Mouse (Mus musculus) MN1 (cell line): ENCODE results near the gene Gtf3c5.

Experiments used
- DNase-seq: peaks from one replicate; pipeline ENCODE4 v3.0.0-alpha.2; 2016; ENCODE audit warnings: low spot score

The Gtf3c5 gene

GRCm38 (mm10) chr2:28607341-28608165, 24.0 kb upstream of the Gtf3c5 start:
- DNase-seq, result no peak

GRCm38 (mm10) chr2:28606601-28607340, 23.2 kb upstream of the Gtf3c5 start:
- no peak for DNase-seq

GRCm38 (mm10) chr2:28605789-28606541, 22.4 kb upstream of the Gtf3c5 start:
- no peak for DNase-seq

- DNase-seq, result no peak
Observed at GRCm38 (mm10) chr2:28603542-28603941, 20.0 kb upstream of the Gtf3c5 start.

- DNase-seq, result no peak
Observed at GRCm38 (mm10) chr2:28601720-28602590, 18.4 kb upstream of the Gtf3c5 start.

GRCm38 (mm10) chr2:28599569-28599900, 16.0 kb upstream of the Gtf3c5 start:
- no peak for DNase-seq

- no peak for DNase-seq
Observed at GRCm38 (mm10) chr2:28598692-28599568, 15.4 kb upstream of the Gtf3c5 start.

GRCm38 (mm10) chr2:28597733-28598547, 14.4 kb upstream of the Gtf3c5 start:
- no peak for DNase-seq

- no peak for DNase-seq
Observed at GRCm38 (mm10) chr2:28596998-28597397, 13.4 kb upstream of the Gtf3c5 start.

- no peak for DNase-seq
Observed at GRCm38 (mm10) chr2:28596021-28596420, 12.5 kb upstream of the Gtf3c5 start.

- no peak for DNase-seq
Observed at GRCm38 (mm10) chr2:28592809-28593208, 9.3 kb upstream of the Gtf3c5 start.

- DNase-seq, result peak; percentile 34
Observed at GRCm38 (mm10) chr2:28591479-28591878, 7.9 kb upstream of the Gtf3c5 start.

GRCm38 (mm10) chr2:28588574-28588973, 5.0 kb upstream of the Gtf3c5 start:
- no peak for DNase-seq

GRCm38 (mm10) chr2:28585730-28586129, 2.2 kb upstream of the Gtf3c5 start:
- no peak for DNase-seq

- DNase-seq, result peak; percentile 89
Observed at GRCm38 (mm10) chr2:28585043-28585571, 1.6 kb upstream of the Gtf3c5 start.

- DNase-seq, result peak; percentile 90
Observed at GRCm38 (mm10) chr2:28582647-28583353, 751 bp downstream of the Gtf3c5 start.

- DNase-seq, result peak; percentile 45
Observed at GRCm38 (mm10) chr2:28578003-28578402, 5.5 kb downstream of the Gtf3c5 start.

GRCm38 (mm10) chr2:28576815-28577214, 6.7 kb downstream of the Gtf3c5 start:
- no peak for DNase-seq

- no peak for DNase-seq
Observed at GRCm38 (mm10) chr2:28575341-28575740, 8.2 kb downstream of the Gtf3c5 start.
